Mouse (Mus musculus): Measurements from ENCODE around the gene Cmtr1. TPM values are rescaled to one million over a fixed set of nuclear protein-coding genes. Genes with fewer than 3 reads are reported as not detected.
"Not testable (repeated sequence)": the region's sequence is repeated elsewhere in the genome, so short reads cannot be mapped to it uniquely, and the experiment has no call there.

Cmtr1 gene
- polyA plus RNA-seq (2021): 92.8 TPM

GRCm38 (mm10) chr17:29660076-29660761 is at the start of gene Cmtr1:
Gene Cmtr1, plus strand, starts transcription at chr17:29660595.
- ChIA-PET CTCF (no interaction called here), POLR2A (interaction anchor here (1.0 to 3.0 kb wide), 5 partner anchors 10 to 57 kb away, joined by 3 to 11 read pairs (median 4); partner anchors contain the start of genes Ccdc167, Gm28043 and Rnf8)
- no peak for TF ChIP-seq CTCF (IDR thresholded peaks at IDR 0.05)
- peak; percentile 46 for DNase-seq (ENCODE audit: low read depth, low spot score)
- no peaks in the 10 kb centered on the region for H3K27me3 ChIP-seq
- in situ Hi-C loops (cut with MboI; ENCODE audit: low pct_unique_long_range_greater_than_20kb): no loop called here
- peak; percentile 86 for ATAC-seq

DNA sequence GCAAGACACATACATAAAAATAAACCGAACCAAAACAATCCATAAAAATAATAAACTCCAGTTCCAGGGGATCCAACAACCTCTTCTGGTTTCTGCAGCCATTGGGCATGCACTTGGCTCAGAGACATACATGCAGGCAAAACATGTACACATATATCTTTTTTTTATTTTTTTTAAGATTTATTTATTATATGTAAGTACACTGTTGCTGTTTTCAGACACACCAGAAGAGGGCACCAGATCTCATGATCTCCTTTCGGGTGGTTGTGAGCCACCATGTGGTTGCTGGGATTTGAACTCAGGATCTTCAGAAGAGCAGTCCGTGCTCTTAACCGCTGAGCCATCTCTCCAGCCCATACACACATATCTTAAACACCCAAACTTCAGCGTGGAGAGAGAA is 46.9 kb upstream of the Cmtr1 start:
- ATAC-seq; DNase-seq (ENCODE audit: low read depth, low spot score); H3K27me3 ChIP-seq; in situ Hi-C loops (cut with MboI; ENCODE audit: low pct_unique_long_range_greater_than_20kb); POLR2A ChIA-PET: not testable (repeated sequence)
- CTCF ChIA-PET: interaction anchor here (0.9 kb wide), 1 partner anchor 30 kb away, joined by 3 read pairs; no protein-coding TSS in a partner anchor
- peak; percentile 65 for TF ChIP-seq CTCF (IDR thresholded peaks at IDR 0.05)

DNA sequence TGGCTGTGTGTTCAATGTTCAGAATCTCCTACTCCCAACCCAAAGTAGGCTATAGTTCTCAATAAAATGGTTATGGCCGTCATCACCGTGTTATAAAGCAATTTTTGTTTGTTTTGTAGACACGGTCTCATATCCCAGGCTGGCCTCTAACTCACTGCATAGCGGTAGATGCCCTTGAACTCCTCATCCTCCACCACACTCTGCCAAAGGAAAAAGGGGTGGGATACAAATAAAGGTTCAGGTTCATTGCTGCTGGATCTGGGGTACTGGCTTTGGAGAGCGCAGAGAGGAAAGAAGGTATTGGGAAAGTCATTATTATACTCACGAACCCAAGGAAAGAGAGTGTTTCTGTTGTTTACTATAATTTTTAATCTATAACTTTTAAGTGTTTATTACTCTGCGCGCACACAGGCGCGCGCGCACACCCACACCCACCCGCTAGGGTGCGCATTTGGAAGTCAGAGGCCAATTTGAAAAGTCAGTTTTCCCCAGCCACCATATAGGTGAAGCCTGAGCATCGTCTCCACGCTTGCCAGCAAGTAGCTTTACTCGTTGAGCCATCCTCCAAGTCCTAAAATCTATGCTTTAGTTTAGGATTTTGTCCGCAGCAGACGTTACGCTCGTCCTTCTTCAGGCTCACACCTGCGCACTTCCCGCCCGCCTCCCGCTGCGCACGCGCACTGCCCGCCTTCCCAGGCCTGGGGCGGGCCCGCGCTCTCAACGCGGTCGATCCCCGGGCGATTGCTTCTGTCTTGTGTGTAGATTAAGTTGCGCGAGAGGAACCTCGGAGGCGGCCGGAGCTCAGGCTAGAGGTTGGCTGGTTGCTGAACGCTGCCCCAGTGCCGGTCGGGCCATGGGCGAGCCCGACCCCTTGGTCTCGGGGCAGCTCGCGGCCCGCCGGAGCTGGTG is 46.0 kb upstream of the Cmtr1 start, which contains the start of the genes Rnf8 and Gm28043:
TSS of gene Rnf8 (plus strand) at position 676 of the 909 bp plus-strand sequence.
TSS of gene Gm28043 (plus strand) at position 762 of the 909 bp plus-strand sequence.
- CTCF ChIA-PET: no interaction called here
- DNase-seq (ENCODE audit: low read depth, low spot score) (peak; percentile 50), ATAC-seq (peak; percentile 71)
- peak; percentile 86 for TF ChIP-seq CTCF (IDR thresholded peaks at IDR 0.05)
- POLR2A ChIA-PET: interaction anchor here (0.8 to 1.6 kb wide), 2 partner anchors 46 to 83 kb away, joined by 4 to 6 read pairs; partner anchors contain the start of gene Cmtr1
- H3K27me3 ChIP-seq: no peaks in the 10 kb centered on the region
- in situ Hi-C loops (cut with MboI; ENCODE audit: low pct_unique_long_range_greater_than_20kb): no loop called here

DNA sequence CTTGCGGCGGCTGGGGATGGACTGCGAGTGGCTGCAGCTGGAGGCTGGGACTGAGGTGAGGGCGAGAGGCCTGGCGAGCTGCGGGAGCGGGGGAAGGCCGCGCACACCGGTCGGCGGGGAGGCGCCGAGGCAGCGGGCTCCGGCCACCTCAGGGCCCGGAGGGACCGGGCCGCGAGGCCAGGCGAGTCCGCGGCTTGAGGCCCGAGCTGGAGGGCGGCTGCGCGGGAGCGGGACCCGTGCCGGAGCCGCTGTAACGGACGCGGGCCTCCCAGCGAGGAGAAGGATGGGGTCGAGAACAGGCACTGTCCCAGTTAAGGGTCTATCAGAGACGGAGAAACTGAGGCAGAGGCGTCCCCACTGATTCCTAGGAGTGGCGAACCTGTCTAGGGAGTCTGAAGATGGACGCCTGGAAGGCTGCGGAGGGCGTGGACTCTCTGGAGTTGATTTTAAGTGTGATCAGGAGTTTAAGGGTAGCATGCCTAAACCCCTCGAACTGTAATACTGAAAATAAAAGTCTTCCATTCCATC is 45.3 kb upstream of the Cmtr1 start:
- ATAC-seq (peak; percentile 2), DNase-seq (ENCODE audit: low read depth, low spot score) (no peak)
- in situ Hi-C loops (cut with MboI; ENCODE audit: low pct_unique_long_range_greater_than_20kb): no loop called here
- ChIA-PET POLR2A (interaction anchor here (0.8 to 1.6 kb wide), 2 partner anchors 45 to 83 kb away, joined by 4 to 6 read pairs; partner anchors contain the start of gene Cmtr1), CTCF (no interaction called here)
- no peaks in the 10 kb centered on the region for H3K27me3 ChIP-seq
- TF ChIP-seq CTCF (IDR thresholded peaks at IDR 0.05): no peak

- DNase-seq (ENCODE audit: low read depth, low spot score) (no peak), ATAC-seq (no peak)
- ChIA-PET POLR2A (interaction anchor here (0.7 kb wide), 1 partner anchor 45 kb away, joined by 3 read pairs; no protein-coding TSS in a partner anchor), CTCF (no interaction called here)
- H3K27me3 ChIP-seq: no peaks in the 10 kb centered on the region
- in situ Hi-C loops (cut with MboI; ENCODE audit: low pct_unique_long_range_greater_than_20kb): no loop called here
- TF ChIP-seq CTCF (IDR thresholded peaks at IDR 0.05): no peak
Observed at GRCm38 (mm10) chr17:29615616-29616015, 44.8 kb upstream of the Cmtr1 start.

GRCm38 (mm10) chr17:29619231-29619630 is 41.2 kb upstream of the Cmtr1 start:
- no peak for DNase-seq (ENCODE audit: low read depth, low spot score)
- CTCF ChIA-PET: interaction anchor here (1.1 to 1.2 kb wide), 3 partner anchors 16 to 53 kb away, joined by 3 read pairs; no protein-coding TSS in a partner anchor

DNA sequence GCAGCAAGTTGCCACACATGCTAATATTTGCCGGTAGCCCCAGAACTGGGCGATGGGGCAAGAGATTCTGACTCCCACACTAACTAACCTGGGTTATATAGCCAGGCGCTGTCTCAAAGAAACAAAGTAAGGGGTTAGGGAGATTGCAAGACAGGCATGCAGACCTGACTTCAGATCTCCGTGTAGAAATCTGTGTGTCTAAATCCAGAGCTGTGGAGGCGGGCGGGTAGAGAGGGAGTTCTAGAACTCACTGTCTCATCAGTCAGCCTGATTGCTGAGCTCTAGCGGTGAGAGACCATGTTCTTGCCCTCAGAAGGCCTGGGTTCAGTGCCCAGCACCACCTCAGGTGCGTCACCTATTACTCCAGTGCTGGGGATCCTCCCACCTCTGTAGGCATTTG is 36.9 kb upstream of the Cmtr1 start:
- ChIA-PET POLR2A (no interaction called here), CTCF (interaction anchor here (1.0 kb wide), 1 partner anchor 17 kb away, joined by 3 read pairs; no protein-coding TSS in a partner anchor)
- DNase-seq (ENCODE audit: low read depth, low spot score): no peak
- in situ Hi-C loops (cut with MboI; ENCODE audit: low pct_unique_long_range_greater_than_20kb): no loop called here
- no peak for ATAC-seq
- TF ChIP-seq CTCF (IDR thresholded peaks at IDR 0.05): no peak
- H3K27me3 ChIP-seq: no peaks in the 10 kb centered on the region

More at GRCm38 (mm10) chr17:29619231-29619630, 41.2 kb upstream of the Cmtr1 start:
- H3K27me3 ChIP-seq: no peaks in the 10 kb centered on the region
- POLR2A ChIA-PET: no interaction called here
- TF ChIP-seq CTCF (IDR thresholded peaks at IDR 0.05): no peak
- ATAC-seq: no peak
- in situ Hi-C loops (cut with MboI; ENCODE audit: low pct_unique_long_range_greater_than_20kb): no loop called here

DNA sequence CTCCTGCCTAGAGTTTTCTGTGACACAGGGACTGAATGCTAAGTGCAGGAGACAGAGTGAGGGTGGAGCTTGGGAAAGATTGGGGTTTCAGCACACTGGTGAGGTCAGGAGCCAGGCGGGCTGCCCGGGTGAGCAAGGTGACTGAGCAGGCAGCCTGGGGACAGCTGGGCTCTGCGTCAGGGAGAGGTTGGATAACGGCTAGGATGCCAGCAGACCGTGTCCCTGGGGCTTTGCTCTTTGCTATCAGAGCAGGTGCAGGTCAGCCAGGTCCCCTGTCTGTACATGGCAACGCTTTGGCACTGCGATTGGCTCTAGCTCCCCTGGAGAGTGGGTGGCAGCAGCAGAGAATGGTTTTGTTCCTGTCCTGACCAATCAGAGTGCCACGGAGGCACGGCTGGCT is 33.1 kb upstream of the Cmtr1 start:
- DNase-seq (ENCODE audit: low read depth, low spot score) (no peak), ATAC-seq (no peak)
- ChIA-PET POLR2A (no interaction called here), CTCF (no interaction called here)
- H3K27me3 ChIP-seq: no peaks in the 10 kb centered on the region
- in situ Hi-C loops (cut with MboI; ENCODE audit: low pct_unique_long_range_greater_than_20kb): no loop called here
- no peak for TF ChIP-seq CTCF (IDR thresholded peaks at IDR 0.05)

DNA sequence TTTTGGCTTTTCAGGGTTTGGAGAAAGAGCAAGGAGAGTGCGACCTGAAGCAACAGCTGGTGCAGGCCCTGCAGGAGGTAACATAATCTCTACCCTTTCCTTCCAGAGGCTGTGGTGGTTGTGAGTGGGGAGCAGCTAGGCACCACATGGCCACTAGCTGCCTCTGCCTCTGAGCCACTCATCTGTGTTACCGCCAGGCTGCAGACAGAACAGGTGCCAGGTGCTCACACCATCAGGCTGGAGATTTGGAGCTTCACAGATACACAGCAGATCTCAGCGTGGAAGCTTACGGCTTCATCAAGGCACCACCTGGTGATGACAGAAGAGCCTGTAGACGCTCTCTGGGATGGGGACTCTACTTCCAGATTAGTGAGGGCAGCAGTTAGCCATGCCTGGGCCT is 31.4 kb upstream of the Cmtr1 start:
- CTCF ChIA-PET: no interaction called here
- POLR2A ChIA-PET: no interaction called here
- H3K27me3 ChIP-seq: no peaks in the 10 kb centered on the region
- DNase-seq (ENCODE audit: low read depth, low spot score) (no peak), ATAC-seq (no peak)
- TF ChIP-seq CTCF (IDR thresholded peaks at IDR 0.05): no peak
- in situ Hi-C loops (cut with MboI; ENCODE audit: low pct_unique_long_range_greater_than_20kb): no loop called here

DNA sequence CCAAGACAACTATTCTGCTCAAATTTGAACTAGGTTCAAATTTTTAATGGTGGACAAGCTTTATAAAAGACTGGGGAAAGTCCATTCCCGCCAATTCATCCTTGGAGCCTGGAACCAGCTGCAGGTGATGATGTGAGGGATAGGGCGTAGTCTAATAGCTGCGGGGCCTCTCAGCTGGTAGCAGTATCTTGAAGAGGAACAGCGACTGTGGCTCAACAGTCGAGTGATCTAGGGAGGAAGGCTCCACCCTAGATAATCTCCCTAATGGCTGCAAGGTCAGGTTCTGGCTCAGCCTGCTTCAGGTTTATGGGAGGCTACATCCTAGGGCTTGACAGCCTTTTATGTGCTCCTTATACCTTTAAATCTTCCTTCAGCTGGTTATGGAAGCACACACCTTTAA is 30.8 kb upstream of the Cmtr1 start:
- DNase-seq (ENCODE audit: low read depth, low spot score) (no peak), ATAC-seq (no peak)
- ChIA-PET POLR2A (interaction anchor here (0.6 kb wide), 1 partner anchor 19 kb away, joined by 4 read pairs; no protein-coding TSS in a partner anchor), CTCF (no interaction called here)
- in situ Hi-C loops (cut with MboI; ENCODE audit: low pct_unique_long_range_greater_than_20kb): no loop called here
- H3K27me3 ChIP-seq: no peaks in the 10 kb centered on the region
- no peak for TF ChIP-seq CTCF (IDR thresholded peaks at IDR 0.05)

Measured in Patski (cell line).